Mouse (Mus musculus) frontal cortex, adult (tissue): ENCODE measurements around the gene Pkn1.

Experiments
- ATAC-seq: cut with Nextera tagmentation; 2 replicates; pipeline ENCODE4 v1.9.2; 2017; ENCODE audit warnings: mild to moderate bottlenecking, moderate library complexity, mixed read lengths; ENCODE audit not compliant: low TSS enrichment

Pkn1 gene

DNA sequence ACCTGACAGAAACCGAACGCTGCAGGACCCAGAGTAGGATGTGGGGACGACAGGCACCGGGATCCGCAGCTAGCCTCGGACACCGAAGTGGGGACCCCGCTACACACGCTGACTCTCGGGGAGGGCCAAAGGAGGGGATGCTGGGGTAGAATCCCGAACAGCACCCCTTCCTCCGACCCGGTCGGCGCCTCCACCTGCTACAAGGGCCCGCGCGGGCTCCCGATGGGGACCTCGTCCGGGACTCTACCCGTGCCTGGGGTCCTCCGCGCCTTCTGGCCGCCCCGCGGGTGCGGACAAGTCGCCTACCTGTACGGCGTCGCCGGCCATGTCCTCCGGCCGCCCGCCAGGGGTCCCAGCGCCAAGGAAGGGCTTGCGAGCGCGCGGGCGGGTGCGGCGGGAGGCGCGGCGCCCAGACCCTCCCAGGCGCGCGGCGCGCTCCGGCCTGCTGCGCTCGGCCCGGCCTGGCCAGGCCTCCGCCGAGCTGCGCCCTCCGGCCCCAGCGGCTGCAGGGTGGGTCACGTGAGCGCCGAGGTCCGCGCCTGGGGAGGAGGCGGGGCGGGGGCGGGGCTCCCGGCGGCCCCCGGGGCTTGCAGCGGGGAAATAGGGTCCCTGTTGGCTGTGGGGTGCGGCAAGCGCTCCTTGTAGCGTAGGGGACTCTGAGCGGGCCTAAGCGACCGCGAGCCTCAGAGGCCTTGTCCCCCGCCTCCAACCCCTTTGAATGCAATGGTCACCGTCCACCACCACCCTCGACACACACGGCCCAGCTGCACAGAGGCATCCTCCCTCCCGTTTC, at the start of gene Pkn1:
Pkn1 (minus strand) TSS at position 519 of the 793 bp plus-strand sequence.
- peak; percentile 38 for ATAC-seq

DNA sequence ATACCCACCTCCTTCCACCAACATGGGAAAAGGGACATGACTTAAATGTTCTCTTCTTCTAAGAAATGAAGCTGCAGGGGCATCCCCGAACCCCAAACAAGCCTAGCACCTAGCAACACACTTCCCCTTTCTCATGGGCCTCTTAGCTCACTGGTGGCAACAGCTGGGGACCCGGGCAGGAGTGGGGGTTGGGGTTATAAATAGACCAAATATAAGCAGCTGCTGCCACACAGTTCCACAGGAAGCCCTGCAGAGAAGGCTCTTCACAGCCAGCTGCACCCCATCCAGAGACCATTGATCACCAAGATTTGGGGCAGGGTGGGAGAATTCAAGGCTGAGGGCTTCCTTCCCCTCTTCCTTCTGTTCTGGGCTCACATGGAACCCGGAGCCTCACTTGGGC, 49.7 kb upstream of the Pkn1 start:
- no peak for ATAC-seq

DNA sequence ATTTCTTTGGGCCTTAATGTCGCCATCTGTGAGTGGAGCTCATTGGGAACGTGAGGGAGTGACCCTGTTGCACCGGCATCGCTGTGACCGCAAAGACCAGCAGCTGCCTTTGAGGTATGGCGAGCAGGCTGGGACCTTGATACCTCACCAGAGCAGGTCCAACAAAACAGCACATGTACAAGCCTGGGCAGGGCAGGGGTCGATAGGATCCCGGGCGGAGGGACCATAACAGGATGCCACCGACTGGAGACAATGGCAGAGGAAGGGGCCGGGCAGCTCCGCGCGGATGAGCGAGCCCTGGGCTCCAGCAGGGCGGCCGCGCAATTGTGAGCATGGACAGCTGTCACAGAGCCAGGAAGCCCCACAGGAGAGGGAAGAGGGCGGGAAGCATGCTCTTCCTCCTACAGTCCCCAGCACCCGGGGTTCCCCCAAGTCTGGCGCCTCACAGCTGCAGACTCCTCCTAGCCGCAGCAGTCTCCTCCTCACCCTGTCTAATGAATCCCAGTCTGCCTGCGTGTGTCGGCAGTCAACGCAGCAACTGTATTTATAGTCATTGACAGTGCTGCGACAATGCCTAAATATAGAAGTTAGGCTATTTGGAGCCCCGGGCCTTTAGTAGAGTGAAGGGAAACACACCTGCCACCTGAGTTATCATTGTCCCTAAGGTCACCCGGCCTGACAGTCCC, 48.8 kb upstream of the Pkn1 start:
- ATAC-seq, result peak; percentile 85

DNA sequence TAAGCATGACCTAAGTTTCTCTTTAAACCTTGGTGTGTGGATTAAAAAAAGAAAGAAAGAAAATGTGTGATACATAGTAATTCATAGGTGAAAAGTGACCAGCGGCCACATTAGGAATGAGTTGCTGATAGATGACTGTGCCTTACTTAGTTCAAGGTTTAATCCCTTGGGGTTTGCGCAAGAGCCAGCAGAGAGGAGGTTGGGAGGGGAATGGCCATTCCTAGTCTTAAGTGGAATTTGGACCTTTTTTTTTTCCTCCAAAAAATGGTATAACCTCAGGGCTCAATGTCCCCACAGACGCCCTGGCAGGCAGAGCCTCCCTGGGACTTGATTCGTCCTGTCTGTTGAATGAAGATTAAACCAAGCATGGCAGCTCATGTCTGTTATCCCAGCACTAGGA, 45.1 kb upstream of the Pkn1 start:
- ATAC-seq, result no peak

DNA sequence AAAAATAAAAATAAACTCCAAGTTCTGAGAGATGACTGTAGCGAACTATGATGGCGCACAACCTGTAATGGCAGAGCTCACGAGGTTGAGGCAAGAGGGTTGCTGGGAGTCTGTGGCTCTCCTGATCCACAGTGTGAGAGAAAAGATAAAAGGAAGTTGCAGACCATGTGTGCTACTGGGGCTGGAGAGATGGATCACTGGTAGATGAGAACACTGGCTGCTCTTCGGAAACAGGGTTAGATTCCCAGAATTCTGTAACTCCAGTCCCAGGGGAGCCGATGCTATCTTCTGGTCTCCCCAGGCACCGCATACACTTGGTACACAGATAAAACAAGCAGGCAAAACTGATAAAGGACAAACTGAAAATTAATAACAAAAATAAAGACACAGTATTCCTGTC, 44.0 kb upstream of the Pkn1 start:
- ATAC-seq, result no peak

DNA sequence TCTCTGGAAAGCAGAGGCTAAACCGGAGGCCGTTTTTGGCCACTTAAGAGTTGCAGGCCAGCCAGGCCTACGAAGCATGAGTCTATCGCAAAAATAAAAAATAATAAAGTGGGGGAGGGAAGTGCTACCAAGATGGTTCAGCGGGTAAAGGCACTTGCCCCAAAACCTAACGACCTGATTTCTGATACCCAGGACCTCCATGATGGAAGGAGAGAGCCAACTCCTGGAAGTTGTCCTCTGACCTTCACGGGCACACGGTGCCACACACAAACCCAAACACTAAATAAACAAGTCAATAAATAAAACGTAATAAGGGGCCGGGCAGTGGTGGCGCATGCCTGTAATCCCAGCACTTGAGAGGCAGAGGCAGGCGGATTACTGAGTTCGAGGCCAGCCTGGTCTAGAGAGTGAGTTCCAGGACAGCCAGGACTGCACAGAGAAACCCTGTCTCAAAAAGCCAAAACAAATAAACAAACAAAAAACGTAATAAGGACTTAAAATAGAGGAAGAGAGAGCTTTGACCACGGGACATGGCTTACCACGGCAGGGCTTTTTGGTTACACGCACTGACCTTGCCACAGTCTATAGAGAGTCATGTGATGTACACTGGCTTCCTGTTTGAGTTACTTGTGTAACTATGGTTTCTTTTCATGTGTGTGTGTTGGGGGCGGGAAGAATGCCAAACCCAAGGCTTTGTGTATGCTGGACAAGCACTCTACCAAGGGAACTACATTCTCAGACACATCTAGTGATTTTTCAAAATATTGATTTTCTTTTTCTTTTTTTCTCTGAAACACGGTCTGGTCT, 43.1 kb upstream of the Pkn1 start:
- no peak for ATAC-seq

DNA sequence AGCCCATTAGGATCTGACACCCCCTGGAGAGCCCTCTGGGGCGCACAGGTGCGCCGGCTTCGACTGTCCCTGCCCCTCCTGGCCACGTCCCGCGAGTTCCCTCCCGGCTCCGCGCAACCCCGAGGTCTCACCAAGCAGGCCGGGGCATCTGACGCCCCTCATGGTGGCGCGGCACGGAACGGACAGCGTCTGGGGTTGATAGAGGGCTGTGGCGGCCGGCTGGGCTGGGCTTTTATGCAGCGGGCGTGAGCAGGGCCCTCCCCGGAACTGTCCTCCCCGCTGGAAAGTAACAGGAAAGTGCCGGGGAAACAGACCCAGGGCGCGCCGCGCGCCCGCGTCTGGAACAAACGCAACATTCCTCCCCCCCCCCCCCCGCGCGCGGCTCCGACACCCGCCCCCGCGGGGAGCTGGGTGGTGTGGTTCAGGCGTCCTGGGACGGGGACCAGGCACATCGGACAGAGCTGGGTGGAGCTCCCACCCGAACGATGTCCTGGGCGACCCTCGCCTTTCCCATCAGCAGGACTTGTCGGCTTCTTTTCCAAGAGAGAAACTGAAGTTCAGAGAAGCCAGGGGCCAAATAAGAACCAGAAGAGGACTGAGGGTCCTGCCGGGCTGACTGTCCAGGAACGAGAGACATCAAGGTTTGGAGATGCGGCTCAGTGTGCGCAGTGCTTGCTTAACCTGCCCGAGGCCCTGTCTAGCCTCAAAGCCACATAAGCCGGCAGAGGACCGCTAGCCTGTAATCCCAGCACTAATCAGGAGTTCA, 42.2 kb upstream of the Pkn1 start, which contains the start of gene Adgre5:
Adgre5 (minus strand) TSS at position 351 of the 766 bp plus-strand sequence.
- ATAC-seq, result 0 out of 2 replicates have a peak, but pooled peaks have one; percentile 31

DNA sequence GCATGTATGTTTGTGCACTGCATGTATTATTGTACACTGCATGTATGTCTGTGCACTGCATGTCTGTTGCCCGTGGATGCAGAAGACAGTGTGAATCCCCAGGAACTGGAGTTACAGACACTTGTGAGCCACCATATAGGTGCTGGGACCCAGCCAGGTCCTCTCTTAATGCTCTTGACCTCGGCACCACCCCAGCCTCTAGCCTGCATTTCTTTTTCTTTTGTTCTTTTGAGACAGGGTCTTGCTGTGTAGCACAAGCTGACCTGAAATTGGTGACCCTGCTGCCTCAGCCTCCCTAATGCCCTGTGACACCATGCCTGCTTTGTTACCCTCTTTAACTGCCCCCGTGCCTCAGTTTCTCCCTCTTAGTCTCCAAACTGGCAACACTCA, 41.6 kb upstream of the Pkn1 start:
- no peak for ATAC-seq

DNA sequence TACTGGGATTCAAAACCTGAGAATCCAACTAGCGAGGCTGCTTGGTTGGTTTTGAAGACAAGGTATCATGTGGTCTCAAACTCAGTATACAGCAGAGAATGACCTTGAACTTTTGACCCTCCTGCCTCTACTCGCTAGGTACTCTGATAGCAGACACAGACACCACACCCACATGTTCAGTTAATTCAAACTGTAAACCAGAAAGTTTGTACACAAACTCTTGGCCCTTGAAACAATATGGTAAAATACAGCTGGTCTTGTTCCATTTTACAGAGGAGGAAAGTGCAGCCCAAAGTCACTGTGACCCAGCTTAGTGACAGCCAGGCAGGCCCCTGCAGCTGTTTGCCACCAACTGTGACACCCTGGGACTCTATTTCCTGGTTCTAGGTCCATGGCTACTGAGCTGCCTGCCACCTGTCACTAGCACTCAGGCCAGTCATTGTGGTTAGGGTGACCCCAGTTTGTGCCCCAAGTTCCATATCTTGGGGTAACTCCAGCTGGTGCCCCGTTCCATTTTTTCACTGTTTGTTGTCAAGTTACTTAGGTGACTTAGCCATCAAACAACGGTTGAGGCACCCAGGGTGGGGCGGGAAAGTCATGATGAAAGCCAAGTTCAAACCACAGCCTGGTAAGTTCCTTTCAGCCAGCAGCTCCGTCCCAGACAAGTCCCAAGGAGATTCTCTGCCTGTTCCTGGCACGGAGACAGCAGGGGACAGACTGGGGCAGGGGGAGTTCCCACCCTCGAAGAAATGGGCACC, 40.9 kb upstream of the Pkn1 start:
- ATAC-seq, result no peak

DNA sequence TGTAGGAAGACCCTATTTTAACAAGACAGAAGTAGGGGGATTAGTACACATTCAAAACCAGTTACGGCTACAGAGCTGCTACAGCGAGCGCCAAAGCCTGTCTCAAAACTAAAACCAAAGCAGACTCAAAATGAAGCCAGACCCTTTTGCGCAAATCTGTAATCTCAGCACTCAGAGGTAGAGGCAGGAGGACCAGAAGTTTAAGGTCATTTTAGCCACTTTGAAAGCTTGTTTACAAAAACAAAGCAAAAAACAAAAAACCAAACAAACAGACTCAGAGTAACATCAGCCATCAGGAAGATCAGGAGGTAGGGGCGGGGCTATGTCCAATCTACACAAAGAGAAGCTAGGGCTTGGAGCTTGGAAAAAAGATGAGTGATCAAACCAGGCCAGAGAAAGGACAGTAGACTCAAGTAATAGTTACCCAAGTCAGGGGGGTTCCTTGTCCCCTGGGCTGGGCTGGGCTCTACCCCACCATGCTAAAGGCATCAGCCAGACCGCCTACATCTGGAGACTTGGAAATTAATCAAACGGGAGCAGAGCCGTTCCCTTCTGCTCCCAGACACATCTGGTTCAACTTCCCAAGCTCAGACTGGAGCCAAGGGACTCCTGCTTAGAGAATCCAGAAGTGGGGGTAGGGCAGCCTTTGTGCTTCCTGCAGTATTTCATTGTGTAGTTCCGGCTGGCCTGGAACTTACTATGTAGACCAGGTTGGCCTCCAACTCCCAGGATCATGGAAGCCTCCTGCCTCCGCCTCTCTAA, 40.2 kb upstream of the Pkn1 start:
- ATAC-seq, result no peak

DNA sequence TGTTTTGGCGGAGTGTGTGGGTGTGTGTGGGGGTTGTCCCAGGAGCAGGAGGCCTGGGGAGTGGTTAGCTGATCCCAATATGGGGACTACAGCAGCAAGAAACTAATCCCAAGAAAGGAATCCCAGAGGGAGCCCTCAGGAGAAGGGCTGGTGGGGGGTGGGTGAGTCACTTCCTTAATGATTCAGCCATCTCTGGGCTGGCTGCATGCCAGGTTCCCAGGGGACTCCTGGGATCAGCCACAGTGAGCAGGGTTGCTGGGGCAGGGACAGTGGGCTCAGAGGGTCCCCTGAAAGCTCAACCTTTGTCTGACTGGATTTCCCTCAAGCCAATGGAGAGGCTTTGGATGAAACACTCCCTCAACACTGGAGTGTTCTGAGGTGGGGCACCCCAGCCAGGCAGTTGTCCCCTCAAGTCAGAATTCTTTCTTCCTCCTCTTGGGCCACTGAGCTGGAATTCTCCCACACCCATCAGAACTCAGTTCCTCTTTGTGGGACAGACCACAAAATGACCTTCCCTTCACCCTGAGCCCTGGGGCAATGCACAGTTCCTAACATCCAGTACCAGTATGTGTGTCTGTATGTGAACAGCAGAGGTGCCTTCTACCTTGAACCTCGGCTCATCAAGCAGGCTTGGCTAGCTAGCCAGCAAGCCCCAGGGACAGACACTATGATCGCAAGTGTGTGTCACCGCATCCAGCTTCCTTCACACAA, 39.0 kb upstream of the Pkn1 start:
- no peak for ATAC-seq

DNA sequence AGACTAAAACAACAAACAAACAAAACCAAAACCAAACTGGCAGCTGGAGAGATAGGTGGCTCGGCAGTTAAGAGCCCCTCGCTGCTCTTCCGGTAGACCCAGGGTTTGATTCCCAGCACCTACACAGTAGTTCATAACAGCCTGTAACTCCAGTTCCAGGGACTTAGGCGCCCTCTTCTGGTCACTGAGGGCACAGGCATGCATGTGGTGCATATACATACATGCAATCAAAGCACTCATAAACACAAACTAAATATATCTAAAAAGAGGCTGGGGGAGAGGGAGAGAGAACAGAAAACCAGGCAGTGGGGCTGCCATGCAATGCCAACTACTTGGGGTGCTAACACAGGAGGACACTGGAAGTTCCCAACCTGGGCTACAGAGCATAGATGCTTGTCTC, 38.4 kb upstream of the Pkn1 start:
- ATAC-seq, result no peak

DNA sequence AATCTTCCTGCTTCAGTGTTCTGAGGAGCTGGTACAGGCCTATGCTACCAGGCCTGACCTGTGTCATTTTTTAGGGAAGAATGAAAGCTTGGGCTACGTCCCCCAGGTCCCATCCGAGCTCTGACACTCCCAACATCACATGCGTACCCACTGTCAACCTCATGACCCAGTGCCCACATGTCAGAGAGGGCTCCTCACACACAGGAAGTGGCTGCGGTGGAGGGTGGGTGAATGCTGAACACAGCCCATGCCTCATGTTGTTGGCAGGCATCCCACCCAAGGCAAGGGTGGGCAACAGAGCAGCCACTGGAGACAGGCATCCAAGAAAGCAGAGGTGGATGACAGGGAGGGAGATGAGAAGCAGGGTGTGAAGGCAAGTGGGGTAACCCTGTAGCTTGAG, 37.7 kb upstream of the Pkn1 start:
- ATAC-seq, result no peak

DNA sequence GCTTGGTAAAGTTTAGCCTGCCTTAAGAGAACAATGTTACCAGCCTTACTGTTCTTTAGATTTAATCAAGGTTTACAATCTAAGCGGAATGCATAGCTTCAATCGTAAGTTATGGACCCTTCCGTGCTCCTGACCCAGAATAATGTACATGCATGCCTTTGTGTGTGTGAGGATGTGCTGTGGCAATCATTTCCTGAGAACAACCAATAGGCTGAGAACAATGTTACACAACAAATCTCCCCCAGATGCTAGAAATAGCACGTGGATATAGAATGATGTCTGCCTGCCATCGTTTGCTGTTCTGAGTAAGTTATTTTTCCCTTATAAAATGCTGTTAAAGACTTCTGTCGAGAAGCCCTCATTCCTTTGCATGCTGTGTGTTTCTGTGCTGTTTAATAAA, 33.9 kb upstream of the Pkn1 start:
- ATAC-seq, result no peak

DNA sequence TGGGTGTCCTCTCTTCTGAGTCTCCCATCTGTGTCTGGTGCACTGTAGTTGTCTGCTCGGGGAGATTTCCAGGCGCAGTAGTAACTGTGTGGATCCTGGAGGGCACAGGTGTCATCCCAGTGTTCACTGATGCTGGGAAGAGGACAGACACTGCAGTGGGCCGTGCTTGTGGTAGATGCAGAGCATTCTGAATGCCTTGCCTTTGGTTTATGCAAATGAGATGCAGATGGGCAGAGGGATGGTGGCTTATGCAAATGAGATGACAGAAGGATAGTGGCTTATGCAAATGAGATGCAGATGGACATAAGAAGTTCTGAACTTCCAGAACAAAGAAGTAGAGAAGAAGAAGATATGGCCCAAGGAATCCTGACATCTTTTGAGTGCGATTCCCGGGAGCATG, 32.9 kb upstream of the Pkn1 start:
- ATAC-seq, result no peak

DNA sequence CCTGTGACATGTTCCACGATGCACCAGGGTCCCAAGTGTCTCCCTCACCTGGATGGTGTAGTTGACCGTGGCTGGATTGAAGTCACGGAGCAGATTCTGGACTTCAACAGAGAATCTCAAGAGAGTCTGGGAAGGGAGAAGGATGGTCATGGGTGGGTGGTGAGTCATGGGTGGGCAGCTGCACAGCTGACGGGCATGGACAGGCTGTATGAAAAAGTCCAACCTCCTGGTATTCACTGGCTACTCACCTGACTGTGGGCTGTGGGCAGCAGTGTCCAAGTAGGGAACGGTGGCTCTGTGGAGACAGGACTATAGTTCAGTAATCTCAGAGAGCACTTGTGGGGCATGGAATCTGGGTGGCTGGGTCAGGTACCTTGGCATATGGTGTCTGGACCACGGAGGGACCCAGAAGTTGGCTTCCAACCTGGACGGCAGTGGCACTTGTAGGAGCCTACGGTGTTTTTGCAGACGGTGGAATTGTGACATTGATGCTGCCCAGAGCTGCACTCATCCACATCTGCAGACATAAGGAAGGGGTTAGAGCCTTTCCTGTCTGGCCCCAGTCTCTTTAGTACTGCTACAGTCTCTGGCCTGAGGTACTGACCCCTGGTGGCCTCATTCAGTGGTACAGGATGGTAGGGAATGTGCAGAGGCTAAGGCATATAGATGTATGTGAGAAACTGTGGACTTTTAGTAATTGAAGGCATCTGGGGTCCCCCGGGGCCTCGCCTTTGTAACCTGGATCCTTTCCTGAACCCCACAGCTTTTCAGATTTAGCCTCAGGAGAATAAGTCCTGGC, 30.2 kb upstream of the Pkn1 start:
- ATAC-seq, result no peak

DNA sequence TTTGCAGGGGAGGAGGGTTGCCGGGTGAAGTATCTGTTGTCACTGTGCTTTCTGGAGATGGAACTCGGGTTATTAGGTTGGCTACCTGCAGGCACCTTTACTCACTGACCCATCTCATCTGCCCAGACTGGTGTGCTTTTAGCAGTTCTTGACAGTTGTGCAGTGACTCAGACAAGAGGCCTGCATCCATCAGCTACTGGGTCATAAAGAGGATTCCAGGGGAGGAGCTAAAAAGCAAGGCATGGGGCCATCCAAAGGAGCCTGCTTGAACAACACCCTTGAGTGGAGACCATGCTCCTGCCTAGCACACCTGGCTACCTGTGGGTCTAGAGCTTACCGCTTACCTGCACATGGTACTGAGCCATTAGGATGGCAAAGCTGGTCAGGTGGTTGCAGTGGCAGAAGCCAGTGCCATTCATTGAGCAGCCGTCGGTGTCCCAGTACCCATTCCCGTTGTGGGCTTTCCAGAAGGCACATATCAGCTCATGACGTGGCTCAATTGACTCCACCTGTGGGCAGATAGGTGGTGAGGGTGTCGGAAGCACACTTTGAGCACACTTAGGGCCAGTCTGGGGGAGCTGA, 26.6 kb upstream of the Pkn1 start:
- ATAC-seq, result no peak

DNA sequence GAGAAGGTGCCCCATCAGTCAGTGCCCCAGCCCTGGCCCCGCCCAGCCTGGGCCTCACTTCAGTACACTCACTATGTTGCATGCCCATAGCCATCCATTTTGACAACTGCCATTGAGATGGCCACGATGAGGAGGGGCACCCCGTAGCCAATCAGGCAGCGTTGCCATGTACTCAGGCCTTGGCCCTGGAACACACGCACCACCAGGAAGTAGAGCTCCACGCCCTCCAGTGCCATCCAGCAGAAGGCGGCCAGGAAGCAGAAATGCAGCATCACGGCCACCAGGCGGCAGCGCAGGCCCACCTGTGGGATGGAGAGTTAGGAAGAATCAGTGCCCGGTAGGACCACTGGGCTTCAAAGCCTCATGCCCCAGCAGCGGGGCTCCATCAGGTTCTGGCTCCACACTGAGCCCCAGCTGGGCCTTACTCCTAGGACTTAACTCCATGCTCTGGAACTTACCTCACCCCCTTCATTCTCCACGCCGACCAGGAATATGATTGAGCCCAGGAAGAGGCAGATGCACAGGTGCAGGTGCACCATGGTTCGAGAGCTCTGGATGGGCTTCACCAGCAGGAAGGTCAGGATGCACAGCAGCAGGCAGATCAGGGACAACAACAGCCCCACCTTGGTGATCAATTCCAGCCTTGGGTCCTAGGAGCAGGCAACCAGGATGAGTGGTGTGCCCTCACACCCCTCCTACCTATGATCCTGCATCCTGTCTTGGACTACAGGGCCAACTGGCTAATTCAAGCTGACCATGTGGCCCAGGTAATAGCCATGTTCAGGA, 25.9 kb upstream of the Pkn1 start:
- peak; percentile 86 for ATAC-seq
